In the genomic region with DNA sequence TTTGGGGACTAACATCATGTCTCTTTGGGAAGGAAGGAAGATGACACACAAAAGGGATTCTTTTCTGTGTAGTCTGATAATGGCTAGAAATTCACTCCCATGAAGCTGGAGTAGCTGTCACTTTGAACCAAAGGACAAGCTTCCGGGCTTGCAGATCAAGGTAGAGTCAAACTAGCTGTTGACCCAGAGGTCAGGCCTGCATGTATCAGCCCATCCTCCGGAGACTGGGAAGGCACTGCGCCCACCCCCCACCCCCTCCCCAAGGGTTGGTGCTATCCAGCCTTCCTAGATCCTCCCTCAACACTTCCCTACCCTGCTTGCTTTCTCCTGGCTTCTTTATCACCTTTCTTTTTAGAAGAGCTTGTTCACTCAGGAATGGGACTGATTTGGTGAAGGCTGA, we compare ENCODE assay signal across 15 mouse cellular contexts. TPM values are rescaled to one million over a fixed set of nuclear protein-coding genes. Genes with fewer than 3 reads are reported as not detected.
DNase-seq lines count a peak whose midpoint lies in the region; ATAC-seq and TF ChIP-seq lines count a peak whose summit lies in the region.
"Had no signal": no experiment of that assay in that cellular context is flagged by ENCODE, and none has a peak within 500 bp of the region (broad histone marks: within the 10 kb centered on the region; RNA-seq: fewer than 3 reads in every experiment).

No protein-coding gene starts in this region.

- DNase-seq in embryo, embryonic 10 days (ENCODE audit: low spot score): peak; percentile 68
- DNase-seq in embryonic facial prominence, embryonic 11.5 days (ENCODE audit: low spot score): peak; percentile 8
- no peak for DNase-seq in forebrain, postnatal 0 days
- DNase-seq in natural killer cell, adult 2 months (ENCODE audit: low spot score in 2 of 2): no peak
- no peak for DNase-seq in frontal cortex, postnatal 14 days (ENCODE audit: low spot score in 2 of 2)
- no peak for DNase-seq in lung, adult 18-20 months
- DNase-seq: cerebellum, adult 2 months; gastrocnemius, postnatal 25 days; kidney, adult 9 months; lung, adult 2 months; right cerebral cortex, postnatal 25 days had no signal

- no peak overlapping the region for H3K9ac ChIP-seq in embryonic facial prominence, embryonic 11.5 days (replicated peaks; ENCODE audit: low read length)
- H3K9ac ChIP-seq in forebrain, postnatal 0 days: no peak overlapping the region
- H3K9ac ChIP-seq in neural tube, embryonic 12.5 days: no peak overlapping the region
- H3K9ac ChIP-seq: heart, embryonic 13.5 days; limb, embryonic 15.5 days had no signal

- TF ChIP-seq CTCF in forebrain, postnatal 0 days (IDR thresholded peaks at IDR 0.05; ENCODE audit: low read depth): no peak

- ATAC-seq in embryonic facial prominence, embryonic 11.5 days (replicated peaks; ENCODE audit: insufficient number of reproducible peaks, low FRiP score, low TSS enrichment, low read depth): no peak
- ATAC-seq in forebrain, postnatal 0 days: no peak
- ATAC-seq in neural tube, embryonic 12.5 days (ENCODE audit: low FRiP score, low read depth): no peak

- H3K4me2 ChIP-seq in embryonic facial prominence, embryonic 11.5 days (ENCODE audit: low read depth, low read length): no peak overlapping the region
- H3K4me2 ChIP-seq in forebrain, postnatal 0 days (ENCODE audit: low read depth): peak overlapping the region; percentile 28
- peak overlapping the region; percentile 38 for H3K4me2 ChIP-seq in neural tube, embryonic 12.5 days (replicated peaks)
- H3K4me2 ChIP-seq: heart, embryonic 13.5 days; limb, embryonic 15.5 days had no signal

- H3K27me3 ChIP-seq in embryonic facial prominence, embryonic 11.5 days (ENCODE audit: control insufficient read depth, insufficient read depth, low read length): peaks cover 37% of the 10 kb centered on the region
- H3K27me3 ChIP-seq in forebrain, postnatal 0 days (ENCODE audit: insufficient read depth, low read length): peaks cover 35% of the 10 kb centered on the region
- peaks cover 64% of the 10 kb centered on the region for H3K27me3 ChIP-seq in neural tube, embryonic 12.5 days (replicated peaks)

- WGBS in embryonic facial prominence, embryonic 11.5 days: 0% methylated on average over 3 of the region's 3 CpGs
- 21% methylated on average over 3 of the region's 3 CpGs for WGBS in forebrain, postnatal 0 days
- WGBS in neural tube, embryonic 12.5 days: 9% methylated on average over 3 of the region's 3 CpGs

- no peak overlapping the region for H3K27ac ChIP-seq in embryonic facial prominence, embryonic 11.5 days (replicated peaks; ENCODE audit: low read depth, low read length)
- no peak overlapping the region for H3K27ac ChIP-seq in forebrain, postnatal 0 days (ENCODE audit: low read depth, low read length)
- no peak overlapping the region for H3K27ac ChIP-seq in neural tube, embryonic 12.5 days
- H3K27ac ChIP-seq: heart, embryonic 13.5 days; limb, embryonic 15.5 days had no signal

- no peaks in the 10 kb centered on the region for H3K36me3 ChIP-seq in embryonic facial prominence, embryonic 11.5 days (replicated peaks; ENCODE audit: control insufficient read depth, insufficient read depth, low read depth, low read length)
- no peaks in the 10 kb centered on the region for H3K36me3 ChIP-seq in forebrain, postnatal 0 days (ENCODE audit: insufficient read depth)
- H3K36me3 ChIP-seq in neural tube, embryonic 12.5 days: no peaks in the 10 kb centered on the region
- H3K36me3 ChIP-seq: heart, embryonic 13.5 days; limb, embryonic 15.5 days had no signal

- peaks cover 2% of the 10 kb centered on the region; the same call in 1 of the 2 replicates for H3K4me1 ChIP-seq in embryonic facial prominence, embryonic 11.5 days (ENCODE audit: control insufficient read depth, insufficient read depth, low read length)
- peaks cover 5% of the 10 kb centered on the region; the same call in 1 of the 2 replicates for H3K4me1 ChIP-seq in forebrain, postnatal 0 days (ENCODE audit: insufficient read depth)
- H3K4me1 ChIP-seq in neural tube, embryonic 12.5 days: peaks cover 21% of the 10 kb centered on the region

- H3K4me3 ChIP-seq in embryonic facial prominence, embryonic 11.5 days (ENCODE audit: low read depth, low read length): no peak overlapping the region
- peak overlapping the region; percentile 42; the same call in 1 of the 2 replicates for H3K4me3 ChIP-seq in forebrain, postnatal 0 days (ENCODE audit: low read depth, low read length)
- H3K4me3 ChIP-seq in neural tube, embryonic 12.5 days: no peak overlapping the region
- H3K4me3 ChIP-seq: heart, embryonic 13.5 days; limb, embryonic 15.5 days had no signal

- H3K9me3 ChIP-seq in embryonic facial prominence, embryonic 11.5 days (replicated peaks; ENCODE audit: control insufficient read depth, low read length): no peaks in the 10 kb centered on the region
- H3K9me3 ChIP-seq in forebrain, postnatal 0 days (ENCODE audit: low read length): no peaks in the 10 kb centered on the region
- no peaks in the 10 kb centered on the region for H3K9me3 ChIP-seq in neural tube, embryonic 12.5 days
- H3K9me3 ChIP-seq: heart, embryonic 13.5 days; limb, embryonic 15.5 days had no signal

RNA-seq across cellular contexts. Expression of gene Sp8, which starts 7.2 kb away (rescaled TPM):
- polyA plus RNA-seq in embryonic facial prominence, embryonic 11.5 days (2014; fragmentation: Nextera tagmentation; extraction: Ambion mirVana): 6.6 and 6.8 TPM in 2 replicates
- total RNA-seq in forebrain, postnatal 0 days (2014; rRNA removed): 14.4 and 21.1 TPM in 2 replicates
- polyA plus RNA-seq in forebrain, postnatal 0 days (2015; fragmentation: Nextera tagmentation; extraction: Ambion mirVana): 8.1 and 9.2 TPM in 2 replicates
- 6.3 and 7.4 TPM in 2 replicates for polyA plus RNA-seq in neural tube, embryonic 12.5 days (2016; fragmentation: Nextera tagmentation; extraction: Ambion mirVana)
- total RNA-seq: gastrocnemius, postnatal 25 days; megakaryocyte progenitor cell, adult 5-6 weeks had no signal
- polyA plus RNA-seq: heart, embryonic 13.5 days; lung, adult 2 months had no signal

Comparison
In these comparisons a context has a peak if more than half of its experiments do, and no peak if none do; other contexts are left out.
1. DNase-seq: peak in embryo, embryonic 10 days (single experiment) and embryonic facial prominence, embryonic 11.5 days (single experiment); none in forebrain, postnatal 0 days (single experiment), natural killer cell, adult 2 months (0 of 2), frontal cortex, postnatal 14 days (0 of 2) and lung, adult 18-20 months (0 of 2).